ENCODE assay signal across 17 mouse cellular contexts in the genomic region with DNA sequence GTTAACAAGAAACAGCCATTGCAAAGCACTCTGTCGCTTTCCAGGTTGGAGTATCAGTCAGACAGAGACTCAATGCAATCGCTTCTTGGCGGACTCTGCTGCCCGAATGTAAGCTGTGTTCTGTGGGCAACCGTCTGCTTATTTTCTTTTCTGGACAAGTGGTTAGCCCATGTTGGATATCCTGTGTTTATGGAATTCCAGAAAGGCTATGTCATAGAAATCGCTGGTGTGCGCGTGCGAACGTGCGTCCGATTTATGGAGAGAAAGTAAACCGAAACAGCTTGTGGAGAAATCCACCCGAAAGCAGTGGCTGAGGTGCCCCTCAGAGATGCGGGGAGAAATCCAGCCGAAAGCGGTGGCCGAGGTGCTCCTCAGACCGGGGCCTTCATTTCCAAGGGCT.
DNase-seq lines count a peak whose midpoint lies in the region; ATAC-seq and TF ChIP-seq lines count a peak whose summit lies in the region.
"Had no signal": no experiment of that assay in that cellular context is flagged by ENCODE, and none has a peak within 500 bp of the region (broad histone marks: within the 10 kb centered on the region; RNA-seq: fewer than 3 reads in every experiment).

No protein-coding gene starts in this region.

- no peak for TF ChIP-seq CTCF in gastrocnemius, adult 2 months (IDR thresholded peaks at IDR 0.05)

- peak overlapping the region; percentile 44 for H3K4me2 ChIP-seq in intestine, embryonic 15.5 days (replicated peaks)
- H3K4me2 ChIP-seq in stomach, embryonic 14.5 days (replicated peaks; ENCODE audit: low read depth, low read length) = 0 out of 2 replicates have a peak overlapping the region, but pooled peaks have one; percentile 12
- H3K4me2 ChIP-seq: hindbrain, embryonic 14.5 days; liver, embryonic 12.5 days; neural tube, embryonic 15.5 days had no signal

- H3K4me1 ChIP-seq in intestine, embryonic 15.5 days (replicated peaks) = no peaks in the 10 kb centered on the region
- no peaks in the 10 kb centered on the region for H3K4me1 ChIP-seq in stomach, embryonic 14.5 days (ENCODE audit: control insufficient read depth, insufficient read depth, low read length)
- H3K4me1 ChIP-seq: liver, embryonic 12.5 days; neural tube, embryonic 15.5 days had no signal

- ATAC-seq in intestine, embryonic 15.5 days = 0 out of 2 replicates have a peak, but pooled peaks have one; percentile 17
- no peak for ATAC-seq in stomach, embryonic 14.5 days (ENCODE audit: insufficient number of reproducible peaks, insufficient read depth, low FRiP score, low read depth)
- no peak for ATAC-seq in erythroblast, adult 5-6 weeks (replicated peaks; ENCODE audit: low FRiP score, poor library complexity, severe bottlenecking)
- ATAC-seq: forebrain, postnatal 0 days; liver, embryonic 12.5 days had no signal

- H3K9me3 ChIP-seq in intestine, embryonic 15.5 days = no peaks in the 10 kb centered on the region
- no peaks in the 10 kb centered on the region for H3K9me3 ChIP-seq in stomach, embryonic 14.5 days (ENCODE audit: control insufficient read depth, low read depth, low read length)
- H3K9me3 ChIP-seq: liver, embryonic 12.5 days; neural tube, embryonic 15.5 days had no signal

- H3K4me3 ChIP-seq in gastrocnemius, adult 2 months = peak overlapping the region; percentile 58
- no peak overlapping the region for H3K4me3 ChIP-seq in intestine, embryonic 15.5 days (replicated peaks)
- H3K4me3 ChIP-seq in stomach, embryonic 14.5 days (ENCODE audit: low read depth, low read length) = no peak overlapping the region
- H3K4me3 ChIP-seq: liver, embryonic 12.5 days; neural tube, embryonic 15.5 days had no signal

- DNase-seq in gastrocnemius, adult 2 months = no peak
- DNase-seq in gastrocnemius, postnatal 14 days = no peak
- peak; percentile 43 for DNase-seq in adipocyte (ENCODE audit: low spot score)
- no peak for DNase-seq in right cerebral cortex, adult 2 months (ENCODE audit: low spot score in 2 of 2)
- DNase-seq in layer of hippocampus, adult 9-11 months = no peak
- DNase-seq: adrenal gland, postnatal 25 days; cerebellum, postnatal 14 days; forebrain, postnatal 0 days; gastrocnemius, postnatal 36 days; kidney, adult 9 months; thymus, postnatal 14 days had no signal

- intact Hi-C loops in gastrocnemius, adult 2 months (cut with DNase I) = no loop called here
- intact Hi-C loops in gastrocnemius, postnatal 14 days (cut with DNase I; ENCODE audit: low total_unique reads) = no loop called here

- no peak overlapping the region for H3K9ac ChIP-seq in intestine, embryonic 15.5 days
- no peak overlapping the region for H3K9ac ChIP-seq in stomach, embryonic 14.5 days (replicated peaks; ENCODE audit: low read depth, low read length)
- H3K9ac ChIP-seq: forebrain, postnatal 0 days; hindbrain, embryonic 14.5 days; liver, embryonic 12.5 days; neural tube, embryonic 15.5 days had no signal

- WGBS in intestine, embryonic 15.5 days = 59% methylated on average over 19 of the region's 19 CpGs
- WGBS in stomach, embryonic 14.5 days = 65% methylated on average over 19 of the region's 19 CpGs

- H3K27ac ChIP-seq in gastrocnemius, adult 2 months = peak overlapping the region; percentile 3; the same call in 1 of the 2 replicates
- H3K27ac ChIP-seq in intestine, embryonic 15.5 days = no peak overlapping the region
- H3K27ac ChIP-seq in stomach, embryonic 14.5 days (ENCODE audit: low read length) = no peak overlapping the region
- H3K27ac ChIP-seq: hindbrain, embryonic 14.5 days; liver, embryonic 12.5 days; neural tube, embryonic 15.5 days had no signal

- no peaks in the 10 kb centered on the region for H3K27me3 ChIP-seq in intestine, embryonic 15.5 days (replicated peaks)
- H3K27me3 ChIP-seq in stomach, embryonic 14.5 days (ENCODE audit: control insufficient read depth, insufficient read depth, low read length) = no peaks in the 10 kb centered on the region
- H3K27me3 ChIP-seq: liver, embryonic 12.5 days; neural tube, embryonic 15.5 days had no signal

- H3K36me3 ChIP-seq in intestine, embryonic 15.5 days = no peaks in the 10 kb centered on the region
- H3K36me3 ChIP-seq in stomach, embryonic 14.5 days (ENCODE audit: control insufficient read depth, insufficient read depth, low read length) = no peaks in the 10 kb centered on the region
- H3K36me3 ChIP-seq: liver, embryonic 12.5 days; neural tube, embryonic 15.5 days had no signal
